Mouse (Mus musculus) ZHBTc4 (cell line): ENCODE measurements around the gene Dram1.

ENCODE experiments used
- DNase-seq: peaks from one replicate; pipeline ENCODE4 v3.0.0-alpha.2; 2011; ENCODE audit warnings: low read depth, low spot score

Gene Dram1

GRCm38 (mm10) chr10:88351411-88352103 is 27.3 kb downstream of the Dram1 start:
- no peak for DNase-seq

DNA sequence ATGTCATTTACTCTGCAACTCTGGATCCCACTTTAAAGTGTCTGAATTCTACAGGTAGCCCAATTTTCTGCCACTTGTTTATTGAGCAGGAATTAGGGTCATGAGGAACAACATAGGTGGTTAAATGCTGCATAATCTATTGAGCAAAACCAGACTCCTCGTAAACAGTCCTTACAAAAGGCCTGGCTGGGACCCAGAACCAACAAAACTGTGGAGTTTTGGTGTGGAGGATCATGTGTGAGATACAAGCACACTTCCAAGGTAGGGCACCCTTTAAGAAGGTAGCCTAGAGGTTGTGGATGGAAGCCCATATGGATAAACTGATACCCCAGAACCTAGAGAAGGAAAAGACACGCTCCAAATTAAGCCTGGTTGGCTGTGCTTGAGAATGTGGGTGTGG is 28.2 kb downstream of the Dram1 start:
- DNase-seq: no peak

DNA sequence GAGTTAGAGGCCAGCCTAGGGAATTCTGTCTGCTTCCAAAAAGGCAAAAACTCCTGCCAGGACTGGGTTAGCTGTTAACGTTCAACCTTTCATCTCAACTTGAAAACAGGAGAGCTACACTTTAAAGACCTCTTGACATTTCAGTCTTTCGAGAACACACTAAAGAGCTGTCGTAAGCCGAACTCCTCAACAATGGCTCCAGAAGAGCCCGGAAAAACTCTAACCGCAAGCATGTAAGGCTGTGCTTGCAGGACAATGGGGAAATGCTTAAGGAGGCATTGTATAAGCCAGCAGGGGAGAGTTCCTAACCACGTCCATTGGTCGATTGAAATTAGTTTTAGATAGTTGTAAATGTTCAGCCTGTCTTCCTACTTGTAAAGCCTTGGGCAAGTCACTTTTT is 29.1 kb downstream of the Dram1 start:
- DNase-seq: peak; percentile 94

GRCm38 (mm10) chr10:88346454-88347245 is 32.2 kb downstream of the Dram1 start:
- DNase-seq: peak; percentile 54

DNA sequence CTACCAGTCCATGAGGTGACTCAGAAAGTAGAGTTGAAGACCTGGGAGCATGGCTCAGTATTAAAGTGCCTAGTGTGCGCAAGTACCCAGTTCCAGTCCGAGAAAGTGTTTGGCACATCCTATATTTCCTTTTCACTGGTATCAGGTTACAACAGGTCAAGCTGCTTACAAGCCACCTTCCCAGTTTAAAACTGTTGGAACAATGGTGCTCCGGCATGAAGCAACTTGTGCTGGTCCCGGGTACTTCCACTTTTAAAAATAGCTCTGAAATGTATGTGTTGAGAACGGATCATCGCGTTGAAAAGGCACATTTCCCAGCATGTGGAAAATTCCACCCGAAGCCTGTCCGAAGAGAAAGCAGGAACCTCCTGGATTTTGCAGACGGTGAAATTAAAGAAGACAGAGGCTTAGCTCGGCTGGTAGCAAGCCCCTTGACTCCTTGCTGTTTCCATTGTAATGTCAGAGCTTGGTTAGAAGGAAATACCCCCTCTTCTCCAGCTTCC is 32.9 kb downstream of the Dram1 start:
- DNase-seq: peak; percentile 20

DNA sequence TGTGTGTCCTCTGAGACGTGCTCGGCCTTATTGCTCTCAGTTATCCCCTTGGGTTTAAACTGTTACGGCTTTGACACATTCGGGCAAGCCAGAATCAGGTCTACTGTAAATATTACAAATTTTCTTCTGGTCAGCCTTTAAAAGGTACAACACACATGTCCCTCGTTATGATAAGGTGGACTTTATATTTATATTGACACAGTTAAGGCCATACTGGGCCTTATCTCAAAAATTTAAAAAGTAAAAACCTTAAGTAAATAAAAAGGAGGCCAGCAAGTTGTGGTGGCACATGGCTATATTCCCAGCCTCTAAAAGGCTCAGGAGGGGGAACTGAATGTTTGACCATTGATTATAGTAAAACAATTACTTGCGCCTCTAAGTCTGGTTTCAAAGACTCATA is 37.5 kb downstream of the Dram1 start:
- DNase-seq: no peak

- no peak for DNase-seq
These were observed 38.2 kb downstream of the Dram1 start for GRCm38 (mm10) chr10:88340660-88341059.

GRCm38 (mm10) chr10:88330695-88331094 is 48.2 kb downstream of the Dram1 start:
- DNase-seq: peak; percentile 40

DNA sequence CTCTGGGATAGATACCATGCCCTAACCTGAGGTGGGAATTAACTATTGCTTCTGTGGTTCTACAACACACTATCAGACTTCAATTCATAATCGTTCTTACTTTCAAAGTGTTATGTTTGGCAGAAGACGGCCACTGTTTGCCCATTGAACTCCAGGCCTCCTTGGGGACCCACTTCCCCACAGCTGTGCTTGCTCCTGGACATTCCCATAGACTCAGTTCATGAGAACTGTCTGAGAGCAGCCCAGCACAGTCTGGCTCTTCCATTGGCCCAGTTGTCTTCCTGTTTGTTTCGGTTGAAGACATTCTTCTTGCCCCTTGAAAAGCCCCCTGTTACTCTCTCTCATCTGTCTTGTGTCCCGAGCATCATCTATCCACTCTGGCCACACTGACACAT is 50.8 kb downstream of the Dram1 start:
- no peak for DNase-seq

GRCm38 (mm10) chr10:88327160-88328055 is 51.5 kb downstream of the Dram1 start:
- peak; percentile 75 for DNase-seq

DNA sequence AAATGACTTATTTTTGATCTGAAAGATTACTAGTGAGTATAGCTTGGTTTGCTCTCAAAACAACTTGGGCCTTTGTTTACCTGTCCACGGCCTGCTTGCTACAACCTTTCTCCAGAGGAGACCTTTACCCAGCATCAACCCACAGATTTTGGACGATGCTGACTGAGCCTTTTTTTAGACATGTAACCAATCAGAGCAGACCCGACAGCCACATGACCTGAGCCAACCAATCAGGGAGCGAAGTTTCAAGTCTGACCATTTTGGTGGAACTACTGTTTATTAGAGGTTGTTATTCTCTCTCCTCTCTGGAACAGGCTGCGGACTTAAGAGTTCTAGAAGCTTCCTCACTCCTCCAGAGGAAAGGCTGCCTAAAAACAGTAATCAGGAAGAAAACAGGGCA is 57.1 kb downstream of the Dram1 start:
- peak; percentile 13 for DNase-seq

GRCm38 (mm10) chr10:88320714-88321416 is 58.0 kb downstream of the Dram1 start:
- no peak for DNase-seq

GRCm38 (mm10) chr10:88318179-88318578 is 60.7 kb downstream of the Dram1 start:
- no peak for DNase-seq

DNA sequence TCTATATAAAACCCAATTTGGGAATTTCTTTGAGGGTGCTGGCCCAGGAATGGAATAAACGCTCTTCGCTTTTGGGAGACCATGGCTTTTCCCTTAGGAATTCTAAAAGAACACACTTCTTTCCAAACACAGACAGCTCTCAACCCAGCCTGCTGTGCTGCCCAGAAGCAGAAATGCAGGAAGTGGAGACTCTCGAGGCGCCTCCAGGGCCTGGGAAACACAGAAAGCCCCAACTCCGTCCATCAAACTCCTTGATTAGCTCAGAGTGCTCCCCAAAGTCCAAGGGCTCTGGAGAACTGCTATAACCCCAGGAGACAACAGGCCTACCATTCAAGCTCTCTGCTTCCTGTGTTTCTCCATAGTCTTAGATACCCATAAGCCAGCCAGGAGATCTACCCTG is 61.7 kb downstream of the Dram1 start:
- DNase-seq: no peak

GRCm38 (mm10) chr10:88314841-88315240 is 64.0 kb downstream of the Dram1 start:
- no peak for DNase-seq

DNA sequence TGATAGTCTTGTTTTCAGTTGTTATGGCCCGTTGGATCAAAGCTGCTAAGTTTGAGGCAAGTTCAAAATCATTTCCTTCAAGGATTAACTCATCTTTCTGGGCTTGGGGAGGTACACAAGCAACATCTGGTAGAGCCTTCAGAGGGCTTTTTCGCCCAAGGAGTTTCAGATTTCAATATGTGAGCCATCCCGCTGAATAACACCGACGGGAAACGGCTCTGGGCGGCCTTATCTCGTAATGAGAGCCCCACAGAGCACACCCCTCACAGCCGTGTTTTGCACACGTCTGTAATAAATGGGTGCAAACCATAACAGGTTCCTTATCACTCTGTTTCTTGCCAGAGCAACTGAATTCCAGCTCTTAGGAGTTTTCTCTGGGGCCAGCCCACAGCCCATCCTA is 69.0 kb downstream of the Dram1 start:
- DNase-seq: no peak

GRCm38 (mm10) chr10:88306235-88306634 is 72.6 kb downstream of the Dram1 start:
- peak; percentile 46 for DNase-seq

DNA sequence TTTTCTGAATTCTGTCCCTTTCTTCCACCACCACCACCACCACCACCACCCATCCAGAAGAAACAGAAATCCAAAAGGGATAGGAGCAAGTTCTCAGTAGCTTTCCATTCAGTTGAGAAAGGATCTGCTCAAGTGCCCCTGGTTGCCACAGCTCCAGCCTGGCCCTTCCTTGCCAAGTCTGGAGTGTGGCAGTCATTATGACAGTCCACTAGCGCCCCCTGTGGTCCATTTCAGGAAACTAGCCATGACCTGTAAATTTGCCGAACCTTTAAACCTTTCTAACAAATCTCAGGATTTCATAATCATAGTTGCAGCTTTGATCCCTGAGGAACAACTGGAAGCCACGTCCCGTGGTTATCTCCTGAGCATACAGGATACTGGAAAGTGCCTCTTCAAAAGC is 74.6 kb downstream of the Dram1 start:
- DNase-seq: peak; percentile 76

GRCm38 (mm10) chr10:88303079-88303478 is 75.8 kb downstream of the Dram1 start:
- DNase-seq: no peak

DNA sequence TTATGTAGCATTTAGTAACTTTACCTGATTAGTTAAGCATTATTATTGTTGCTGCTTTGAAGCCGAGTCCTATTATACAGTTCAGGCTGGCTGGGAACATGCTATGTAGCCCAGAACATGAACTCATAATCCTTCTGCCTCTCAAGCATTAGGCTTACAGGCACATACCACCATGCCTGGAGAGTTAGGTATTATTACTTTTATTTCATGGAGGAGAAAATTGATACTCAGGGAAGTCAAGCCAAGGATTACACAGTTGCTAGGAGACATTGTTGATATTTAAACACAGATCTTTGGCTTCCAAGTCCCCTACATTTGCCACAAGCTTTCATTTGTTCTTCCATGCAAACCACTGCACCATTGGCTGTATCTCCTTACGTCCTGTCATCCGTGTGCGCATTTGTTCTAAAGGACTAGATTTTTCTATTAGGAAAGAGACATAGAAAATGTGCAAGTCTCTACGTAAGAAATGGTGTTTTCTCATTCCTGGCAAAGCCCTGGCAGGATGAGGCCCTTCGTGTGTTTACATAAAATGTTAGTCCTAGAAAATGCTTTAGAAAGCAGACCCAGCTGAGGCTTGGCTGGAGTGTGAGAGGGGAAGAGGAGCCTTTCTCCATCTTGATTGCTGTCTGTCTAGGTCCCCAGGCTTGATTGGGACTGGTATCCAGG is 76.9 kb downstream of the Dram1 start:
- no peak for DNase-seq

DNA sequence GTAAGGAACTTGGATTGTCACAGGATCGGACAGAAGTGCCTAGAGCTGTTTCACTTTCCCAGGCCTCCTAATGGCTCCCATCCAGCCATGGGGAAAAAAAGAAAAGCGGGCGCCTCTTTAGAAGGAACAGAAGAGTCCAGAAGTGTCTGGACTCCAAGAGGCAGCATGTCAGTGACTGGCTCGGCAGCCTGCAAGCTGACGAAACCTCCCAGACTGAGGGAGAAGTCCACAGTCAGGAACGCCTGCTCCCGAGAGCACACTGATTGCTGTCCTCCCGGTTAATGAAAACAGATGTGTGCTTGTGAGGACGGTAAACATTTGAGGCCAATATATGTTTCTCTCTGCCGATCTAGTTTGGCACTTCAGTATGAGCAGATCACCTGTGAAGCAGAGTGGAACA is 81.9 kb downstream of the Dram1 start:
- no peak for DNase-seq
